Mouse (Mus musculus): ENCODE data around the gene Pcnx2.

DNA sequence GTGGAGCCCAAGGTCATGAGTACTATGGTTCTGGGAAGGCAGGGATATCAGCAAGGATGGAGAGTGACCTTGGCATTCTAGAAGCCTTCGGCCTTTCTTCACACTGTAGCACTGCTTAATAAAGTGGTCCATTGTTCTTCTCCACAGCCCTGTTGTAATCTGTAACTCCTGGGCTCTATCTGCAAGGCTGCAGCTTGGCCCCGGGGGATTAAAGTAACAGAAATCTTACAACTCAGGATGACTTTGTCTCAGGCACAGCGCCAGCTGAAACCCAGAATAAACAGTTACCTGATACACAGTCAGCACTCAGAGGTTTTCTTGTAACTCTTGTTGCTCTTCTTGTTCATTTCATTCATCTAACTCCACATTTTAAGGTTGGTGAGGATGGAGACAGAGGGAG is 4.4 kb upstream of the Pcnx2 start:
- TF ChIP-seq CTCF (IDR thresholded peaks at IDR 0.05; ENCODE audit: borderline replicate concordance, insufficient read depth, low read depth, low read length) (no peak), POLR2A (IDR thresholded peaks at IDR 0.05; ENCODE audit: borderline replicate concordance, insufficient read depth, low read length) (no peak)

Data from cerebellum, adult 2 months (tissue).